Mouse (Mus musculus) monocyte, adult 2 months (primary cell): ENCODE measurements at regions not wholly inside any gene's neighbourhood (a gene's known extent, or its start where the extent isn't known, plus 50 kb on each side); places are given as distances from the start of the nearest gene placed in this dataset.

Experiments
- DNase-seq, 2 experiments: peaks; one replicate each; pipeline ENCODE4 v3.0.0; 2022; ENCODE audit warnings: low spot score in 2 of 2, low read depth in 1 of 2

DNA sequence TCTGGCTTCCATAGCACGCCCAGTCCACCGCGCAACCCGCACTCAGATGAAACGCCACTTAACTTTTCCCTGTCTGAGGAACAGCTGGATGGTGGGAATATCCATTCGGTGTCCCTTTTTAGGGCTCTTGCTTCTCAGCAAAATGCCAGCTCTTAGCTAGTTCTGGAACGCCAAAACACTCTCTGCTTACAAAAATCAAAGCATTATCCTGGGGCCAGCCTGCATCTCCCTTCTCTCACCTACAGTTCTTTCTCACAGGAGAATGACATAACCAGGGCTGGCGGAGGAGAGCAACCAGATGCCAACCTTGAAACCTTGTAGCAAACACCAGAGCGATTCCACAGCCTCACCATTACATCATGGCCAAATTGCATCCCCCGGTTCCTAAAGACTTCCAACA is 236.4 kb upstream of the Kazn start:
- no peak for DNase-seq

- no peak for DNase-seq
Measured at GRCm38 (mm10) chr4:142474626-142475025, 235.4 kb upstream of the Kazn start.

GRCm38 (mm10) chr4:142474018-142474417 is 234.8 kb upstream of the Kazn start:
- no peak for DNase-seq

DNA sequence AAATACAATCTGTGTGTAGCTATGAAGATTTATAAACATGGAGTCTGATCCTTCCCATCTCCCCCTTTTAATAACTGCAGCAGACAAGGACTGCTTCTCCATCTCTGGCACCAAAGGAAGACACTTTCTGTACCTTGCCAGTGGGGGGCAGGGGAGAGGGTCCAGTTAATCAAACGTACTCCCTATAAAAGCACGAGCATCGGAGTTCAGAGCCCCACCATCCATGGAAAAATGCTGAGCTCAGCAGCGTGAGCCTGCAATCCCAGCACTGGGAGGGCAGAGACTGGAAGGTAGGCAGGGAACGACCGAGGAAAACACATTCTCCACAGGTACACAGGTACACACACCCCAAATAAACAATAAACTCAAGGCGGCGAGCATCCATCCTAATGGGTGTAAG is 234.1 kb upstream of the Kazn start:
- no peak for DNase-seq

DNA sequence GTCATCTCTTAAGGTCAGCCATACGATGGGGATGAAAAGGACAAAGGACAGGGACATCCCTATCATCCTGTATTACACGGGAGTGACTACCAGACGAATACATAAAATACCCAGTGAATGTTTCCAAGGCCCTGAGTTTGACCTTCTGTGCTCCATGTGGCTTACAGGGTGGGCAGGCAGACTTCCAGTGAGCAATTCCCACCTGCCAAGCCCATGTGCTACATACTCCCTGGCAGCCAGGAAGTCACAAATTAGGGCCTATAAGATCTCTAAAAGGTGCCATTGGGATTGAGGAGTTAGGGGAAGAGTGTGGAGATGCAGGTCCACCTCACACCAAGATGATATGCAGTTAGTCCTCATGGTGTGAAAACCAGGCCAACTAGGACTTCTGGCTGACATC is 233.1 kb upstream of the Kazn start:
- DNase-seq: no peak

DNA sequence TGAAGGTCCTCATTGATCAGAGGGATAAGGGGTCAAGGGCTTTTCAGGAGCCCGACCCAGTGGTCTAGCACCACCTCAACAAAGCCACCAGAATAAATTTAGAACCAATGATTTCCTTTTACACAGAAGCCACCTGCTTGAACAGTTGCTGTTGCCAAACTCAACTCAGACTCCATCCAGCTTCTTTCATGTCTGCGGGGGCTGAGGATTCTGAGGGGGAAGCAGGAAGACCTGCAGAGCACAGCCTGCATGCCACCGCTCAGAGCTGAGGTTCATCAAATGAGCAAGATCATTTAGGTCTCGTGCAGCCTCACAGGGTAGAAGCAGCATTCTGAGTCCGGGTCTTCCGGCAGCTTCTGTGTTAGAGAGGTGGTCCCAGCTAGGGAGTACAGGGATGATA is 231.6 kb upstream of the Kazn start:
- no peak for DNase-seq

DNA sequence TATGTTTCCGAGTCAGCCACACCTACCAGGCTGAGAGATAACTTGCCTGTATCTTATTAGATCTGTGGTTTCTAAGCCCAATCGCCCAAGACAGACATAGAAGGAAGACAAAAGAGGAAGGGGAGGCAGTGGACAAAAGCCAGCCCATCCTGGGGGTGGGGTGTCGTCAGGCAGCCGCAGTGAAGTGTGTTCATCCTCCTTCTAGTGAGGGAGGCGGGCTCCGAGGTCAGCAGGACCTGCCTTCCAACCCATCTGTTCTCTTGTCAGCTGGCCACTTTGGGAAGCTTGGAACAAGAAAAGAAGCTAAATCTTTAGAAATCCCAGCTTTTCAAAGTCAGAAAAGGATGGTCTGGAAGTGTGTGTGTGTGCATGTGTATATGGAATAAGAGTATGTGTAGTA is 228.7 kb upstream of the Kazn start:
- no peak for DNase-seq

- DNase-seq: no peak
Measured at GRCm38 (mm10) chr4:142465226-142465625, 226.0 kb upstream of the Kazn start.

DNA sequence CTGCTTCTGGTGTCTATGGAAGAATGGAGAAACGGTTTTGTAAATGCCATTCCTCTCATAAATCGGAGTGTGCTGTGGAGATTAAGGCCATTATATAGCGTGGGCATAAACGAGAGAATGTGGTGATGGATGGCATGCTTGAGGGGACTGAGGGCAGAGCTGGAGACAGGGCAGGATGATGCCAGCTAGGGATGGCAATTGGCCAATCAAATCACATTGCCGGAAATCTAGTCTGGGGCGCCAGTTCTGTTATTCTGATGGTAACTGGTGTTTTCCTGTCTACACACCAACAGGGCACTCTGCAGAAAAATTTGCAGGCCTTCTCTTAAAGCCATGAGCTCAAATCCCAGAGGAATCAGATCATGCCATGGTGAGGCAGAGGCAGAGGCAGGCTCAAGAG is 224.9 kb upstream of the Kazn start:
- no peak for DNase-seq

DNA sequence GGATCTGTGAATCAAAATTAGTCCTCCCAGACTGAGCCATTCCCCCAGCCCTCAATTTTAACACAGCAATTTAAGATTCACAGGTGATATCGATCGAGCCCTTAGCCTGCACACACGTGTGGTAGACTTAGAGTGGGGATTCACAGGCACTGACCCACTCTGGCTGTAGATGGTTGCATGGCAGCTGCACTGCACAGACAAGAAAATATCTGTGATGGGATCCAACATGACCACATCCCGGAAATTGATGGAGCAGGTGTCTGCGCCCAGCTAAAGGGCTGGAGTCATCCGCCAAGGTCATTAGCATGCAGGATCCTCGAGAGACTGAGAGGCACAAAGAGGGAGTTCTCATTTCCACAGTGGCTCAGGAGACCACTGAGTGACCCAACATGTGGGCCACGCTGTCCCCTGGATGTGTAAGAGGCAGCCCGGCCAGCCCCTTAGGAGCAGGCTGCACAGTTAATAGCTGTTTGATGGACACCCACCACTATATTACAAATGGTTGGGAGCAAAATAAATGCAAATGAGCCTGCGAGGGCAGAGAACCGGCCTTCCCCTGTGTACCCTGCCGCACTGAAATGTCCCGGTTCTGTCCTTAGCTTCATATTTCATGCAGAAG is 221.4 kb upstream of the Kazn start:
- DNase-seq: no peak

GRCm38 (mm10) chr4:142452614-142453013 is 213.4 kb upstream of the Kazn start:
- no peak for DNase-seq

- no peak for DNase-seq
Measured at GRCm38 (mm10) chr4:142450884-142451283, 211.7 kb upstream of the Kazn start.

DNA sequence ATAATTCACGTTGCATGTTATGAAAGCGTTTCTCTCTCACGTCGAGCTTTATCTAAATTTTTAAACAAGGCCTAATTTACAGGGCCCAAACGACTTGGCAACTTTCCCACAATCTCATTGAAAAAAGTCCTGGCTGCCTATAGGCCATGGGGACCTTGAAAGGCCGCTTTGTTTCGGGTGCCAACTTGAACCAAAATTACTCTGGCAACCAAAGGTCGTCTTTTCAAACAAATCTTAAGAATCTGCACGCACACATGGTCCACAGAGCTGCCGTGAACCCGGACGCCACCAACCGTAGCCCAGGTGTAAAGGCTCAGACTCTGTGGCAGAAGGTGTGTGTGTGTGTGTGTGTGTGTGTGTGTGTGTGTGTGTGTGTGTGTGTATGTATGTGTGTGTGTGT is 210.5 kb upstream of the Kazn start:
- DNase-seq: no peak

GRCm38 (mm10) chr4:142449198-142449702 is 210.0 kb upstream of the Kazn start:
- no peak for DNase-seq

DNA sequence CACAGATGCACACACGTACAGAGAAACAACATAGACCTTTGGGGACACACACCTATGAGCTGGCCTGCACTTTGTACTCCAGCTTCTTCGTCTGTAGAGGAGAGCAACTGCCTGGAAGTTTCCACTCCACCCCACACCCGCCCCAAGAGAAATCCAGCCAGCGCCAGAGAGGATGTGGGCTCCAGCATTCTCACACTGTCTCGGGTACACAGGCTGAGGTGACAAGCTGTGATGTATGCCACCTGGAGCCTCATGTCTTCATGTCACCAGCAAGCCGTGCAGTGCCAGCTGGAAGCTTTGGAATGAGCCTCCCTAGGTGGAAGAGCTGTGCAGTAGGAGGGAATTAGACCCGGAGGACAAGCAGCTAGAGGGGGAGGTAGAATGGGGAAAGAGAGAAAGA is 208.3 kb upstream of the Kazn start:
- no peak for DNase-seq

GRCm38 (mm10) chr4:142441045-142441444 is 201.8 kb upstream of the Kazn start:
- no peak for DNase-seq

DNA sequence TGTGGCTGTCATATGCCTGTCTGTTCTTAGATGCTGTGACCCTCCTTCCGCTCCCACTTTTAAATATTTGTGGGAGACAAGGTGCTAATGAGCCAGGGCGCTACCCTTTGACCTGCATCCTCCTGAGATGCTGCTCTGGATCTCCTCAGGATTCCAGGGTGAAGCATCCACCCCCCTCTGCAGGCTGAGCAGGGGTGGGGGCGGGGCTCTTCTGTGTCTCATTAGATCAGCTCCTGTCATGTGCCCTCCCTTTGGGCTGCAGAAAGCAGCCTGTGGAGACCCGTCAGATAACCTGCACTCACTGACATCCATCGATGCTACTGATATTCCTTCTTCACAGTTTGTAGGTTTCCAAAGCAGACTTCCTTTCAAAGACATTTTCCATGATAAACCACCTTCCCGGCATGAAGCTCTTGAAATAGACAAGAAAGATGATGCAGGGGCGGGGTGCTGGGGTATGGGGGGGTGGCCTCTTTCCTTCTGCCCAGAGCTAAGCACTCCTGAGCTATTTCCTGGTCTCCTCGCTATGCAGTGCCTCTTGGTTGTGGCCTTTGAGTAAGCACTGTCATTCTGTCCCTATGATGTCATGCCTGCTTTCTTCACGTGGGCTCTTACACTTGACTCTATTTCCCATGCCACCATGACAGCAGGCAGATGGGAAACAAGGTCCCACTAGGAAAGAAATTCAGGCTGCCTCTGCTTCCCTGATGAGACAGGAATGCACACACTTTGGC is 200.4 kb upstream of the Kazn start:
- no peak for DNase-seq

DNA sequence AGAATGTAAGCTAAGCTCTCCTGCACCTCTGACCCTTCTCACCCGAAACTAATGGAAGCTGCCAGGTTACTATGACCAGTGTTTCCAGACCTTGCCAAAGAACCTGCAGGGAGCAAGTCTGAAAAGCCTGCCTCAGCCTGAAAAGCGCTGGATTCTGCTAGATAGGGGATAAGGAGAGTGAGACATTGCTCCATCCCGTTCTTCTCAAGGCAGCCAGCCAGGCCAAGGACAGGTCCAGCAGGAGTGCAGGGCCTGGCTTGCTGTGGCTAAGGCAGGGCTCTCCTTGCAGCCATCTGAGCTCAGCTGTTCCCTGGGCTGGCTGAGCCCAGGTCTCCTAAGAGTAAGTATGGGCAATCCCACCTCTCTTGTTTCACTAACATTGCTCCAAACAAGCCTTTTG is 185.4 kb upstream of the Kazn start:
- no peak for DNase-seq

- DNase-seq: no peak
Measured at GRCm38 (mm10) chr4:142420427-142420826, 181.2 kb upstream of the Kazn start.

DNA sequence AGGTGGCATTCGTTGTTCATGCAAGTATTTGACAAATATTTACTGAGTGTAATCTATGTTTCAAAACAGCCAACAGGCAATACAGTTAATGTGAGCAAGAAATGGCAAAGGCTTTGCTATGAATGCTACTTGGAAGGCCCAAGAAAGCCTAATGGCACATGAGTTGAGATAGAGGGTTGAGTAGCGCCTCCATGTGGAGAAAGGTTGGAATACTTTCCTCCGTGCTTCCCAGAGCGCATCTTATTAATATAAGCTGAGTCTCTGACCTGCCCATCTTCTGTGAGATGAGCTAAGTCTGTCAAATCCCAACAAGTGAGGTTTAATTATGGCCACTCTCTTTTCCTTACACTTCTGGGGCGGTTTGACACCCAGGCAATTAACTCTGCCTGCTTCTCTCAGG is 175.7 kb upstream of the Kazn start:
- DNase-seq: no peak

DNA sequence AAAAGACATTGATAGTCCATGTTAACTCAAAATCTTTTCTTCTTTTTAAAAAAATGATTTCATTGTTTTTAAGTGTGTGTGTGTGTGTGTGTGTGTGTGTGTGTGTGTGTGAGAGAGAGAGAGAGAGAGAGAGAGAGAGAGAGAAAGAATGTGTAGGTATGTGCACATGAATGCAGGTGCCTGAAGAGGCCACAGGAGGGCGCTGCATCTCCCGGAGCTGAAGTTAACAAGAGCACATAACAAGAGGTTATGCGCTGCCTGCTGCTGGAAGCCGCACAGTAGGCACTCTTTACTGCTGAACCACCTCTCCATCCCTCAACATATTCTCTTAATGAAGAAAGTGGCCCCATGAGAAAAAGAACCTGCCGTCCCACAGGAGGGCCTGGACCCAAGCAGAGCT is 172.6 kb upstream of the Kazn start:
- DNase-seq: no peak

GRCm38 (mm10) chr4:142410596-142411573 is 171.7 kb upstream of the Kazn start:
- no peak for DNase-seq
